Mouse (Mus musculus): ENCODE results near the gene Gm28038.

Gene Gm28038

GRCm38 (mm10) chr2:30257699-30258460 lies 23.0 kb upstream of the Gm28038 start:
- no peak for DNase-seq

DNA sequence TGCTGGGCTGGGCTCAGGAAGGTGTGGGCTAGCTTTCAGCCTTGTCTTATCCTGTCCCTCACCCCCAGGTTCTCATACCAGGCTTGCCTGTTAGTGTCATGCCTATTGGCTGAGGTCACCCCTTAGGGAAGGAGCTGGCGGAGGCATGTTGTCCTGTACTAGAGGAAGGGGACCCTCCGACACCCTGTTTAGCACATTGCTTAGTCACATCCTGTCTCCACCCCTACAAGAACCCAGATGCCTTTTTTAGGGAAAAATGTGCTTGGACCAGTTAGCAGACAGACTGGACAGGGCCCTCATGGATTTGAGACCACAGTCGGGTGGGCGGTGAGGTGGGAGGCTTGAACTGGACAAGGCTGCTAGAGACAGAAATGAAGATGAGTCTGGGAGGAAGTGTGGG lies 22.2 kb upstream of the Gm28038 start:
- no peak for DNase-seq

- no peak for DNase-seq
These were observed 21.4 kb upstream of the Gm28038 start for GRCm38 (mm10) chr2:30259131-30260064.

GRCm38 (mm10) chr2:30261064-30261736 lies 19.6 kb upstream of the Gm28038 start:
- DNase-seq: no peak

GRCm38 (mm10) chr2:30261921-30262839 lies 18.7 kb upstream of the Gm28038 start:
- DNase-seq: no peak

- DNase-seq: peak; percentile 85
These were observed 17.9 kb upstream of the Gm28038 start for GRCm38 (mm10) chr2:30262840-30263441.

DNA sequence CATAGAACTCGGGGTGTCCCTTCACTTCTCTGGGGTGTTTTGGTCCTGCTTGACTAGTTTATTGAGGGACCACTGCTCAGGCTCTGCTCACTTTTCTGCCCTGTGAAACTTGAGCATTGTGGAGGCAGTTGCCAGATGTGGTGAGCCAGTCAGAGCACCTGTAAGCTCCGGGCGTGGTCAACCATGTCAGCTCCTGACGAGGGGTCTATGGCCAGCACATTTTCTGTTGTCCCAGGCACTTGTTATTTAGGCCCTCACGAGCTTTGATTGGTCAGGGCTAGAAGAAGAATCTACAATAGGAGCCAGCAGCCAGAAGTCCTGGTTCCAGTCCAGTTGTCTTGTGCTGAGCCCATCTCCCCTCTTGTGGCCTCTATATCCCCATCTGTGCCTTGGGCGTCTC lies 17.0 kb upstream of the Gm28038 start:
- no peak for DNase-seq

DNA sequence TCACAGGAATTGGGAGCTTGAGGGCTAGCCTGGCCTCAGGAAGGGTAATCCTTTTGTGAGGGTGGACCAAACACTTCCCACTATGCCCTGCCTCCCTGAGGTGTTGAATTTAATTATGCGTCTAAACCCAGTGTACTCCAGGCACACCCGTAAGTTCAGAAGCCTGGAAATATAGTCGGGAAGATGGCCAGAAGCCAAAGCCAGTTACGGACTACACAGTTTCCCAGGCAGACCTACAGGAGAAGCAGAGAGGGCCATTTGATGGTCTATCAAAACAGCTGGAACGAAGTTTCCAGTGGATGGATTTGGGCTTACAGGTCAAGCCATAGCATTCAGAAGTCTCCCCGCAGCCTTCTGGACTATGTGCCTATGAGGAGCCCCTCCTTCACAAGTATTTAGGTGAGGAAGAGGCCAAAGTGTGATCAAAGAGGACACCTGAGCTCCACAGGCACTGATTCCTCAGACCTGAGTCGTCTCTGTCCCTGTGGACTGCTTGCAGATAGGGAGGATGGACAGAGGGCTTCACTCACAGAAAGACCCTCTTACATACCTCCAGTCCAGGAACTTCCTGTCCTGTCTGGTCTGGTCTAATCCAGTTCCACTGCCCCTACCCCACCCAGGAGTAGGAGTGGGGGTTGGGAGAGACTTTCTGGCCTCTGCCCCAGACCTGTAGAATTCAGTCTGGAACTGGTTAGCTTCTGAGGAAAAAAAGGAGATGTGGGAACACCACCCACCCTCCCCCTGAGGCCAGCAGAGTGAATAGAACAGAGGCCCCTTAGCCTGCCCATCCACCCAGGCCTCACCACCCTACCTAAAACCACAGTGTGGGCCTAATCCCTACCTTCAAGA lies 15.9 kb upstream of the Gm28038 start:
- DNase-seq: no peak

DNA sequence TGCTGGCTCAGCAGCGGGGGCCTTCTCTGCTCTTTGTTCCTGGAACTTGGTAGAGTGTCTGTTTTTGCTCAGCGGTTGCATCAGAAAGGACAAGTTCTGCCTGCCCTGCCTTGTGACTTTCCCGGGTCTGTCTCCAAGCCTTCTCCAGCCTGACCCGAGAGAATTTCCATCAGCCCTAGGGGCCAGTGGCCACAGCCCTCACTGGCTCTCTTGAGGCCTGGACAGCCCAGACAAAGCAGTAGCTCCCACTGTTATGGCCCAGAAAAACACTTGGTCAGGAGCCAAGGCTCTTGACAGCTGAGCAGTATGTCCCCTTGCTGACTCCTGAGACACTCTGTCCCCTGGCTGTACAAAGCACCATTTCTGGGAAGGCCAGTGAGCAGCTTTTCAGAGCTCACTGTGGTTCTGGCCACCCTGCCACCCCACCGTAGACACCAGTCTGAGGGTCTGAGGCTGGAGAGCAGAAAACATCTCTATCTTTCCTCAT lies 15.0 kb upstream of the Gm28038 start, which contains the start of gene Phyhd1:
Phyhd1 (plus strand) TSS at position 437 of the 487 bp plus-strand sequence.
- peak; percentile 86 for DNase-seq

DNA sequence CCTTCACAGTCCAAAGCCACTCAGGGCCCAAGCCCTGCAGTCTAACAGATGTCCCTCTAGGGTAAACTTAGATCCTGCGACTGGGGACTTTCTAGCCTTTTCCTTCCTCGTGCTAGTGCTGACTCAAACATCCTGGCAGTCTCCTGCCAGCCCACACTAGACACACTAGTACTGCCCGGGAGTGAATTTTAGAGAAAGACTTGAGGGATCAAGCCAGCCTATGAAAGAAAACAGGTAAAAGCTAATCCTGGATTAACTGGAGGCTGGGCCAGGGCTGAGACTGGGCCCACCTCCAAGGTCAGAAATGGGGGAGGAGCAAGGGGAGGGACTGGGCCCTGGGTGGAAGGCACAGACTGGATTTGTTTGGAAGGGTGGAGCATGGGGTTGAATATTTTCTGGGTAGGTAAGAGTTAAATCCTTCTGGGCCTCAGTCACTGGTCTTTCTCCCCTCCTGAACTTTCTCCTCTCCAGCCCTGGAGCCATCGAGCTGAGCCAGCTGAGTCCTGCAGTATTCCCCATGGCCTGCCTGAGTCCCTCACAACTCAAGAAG lies 14.4 kb upstream of the Gm28038 start:
- peak; percentile 64 for DNase-seq

GRCm38 (mm10) chr2:30267466-30267865 lies 13.4 kb upstream of the Gm28038 start:
- DNase-seq: peak; percentile 11

- DNase-seq: peak; percentile 13
These were observed 12.5 kb upstream of the Gm28038 start for GRCm38 (mm10) chr2:30268371-30268770.

DNA sequence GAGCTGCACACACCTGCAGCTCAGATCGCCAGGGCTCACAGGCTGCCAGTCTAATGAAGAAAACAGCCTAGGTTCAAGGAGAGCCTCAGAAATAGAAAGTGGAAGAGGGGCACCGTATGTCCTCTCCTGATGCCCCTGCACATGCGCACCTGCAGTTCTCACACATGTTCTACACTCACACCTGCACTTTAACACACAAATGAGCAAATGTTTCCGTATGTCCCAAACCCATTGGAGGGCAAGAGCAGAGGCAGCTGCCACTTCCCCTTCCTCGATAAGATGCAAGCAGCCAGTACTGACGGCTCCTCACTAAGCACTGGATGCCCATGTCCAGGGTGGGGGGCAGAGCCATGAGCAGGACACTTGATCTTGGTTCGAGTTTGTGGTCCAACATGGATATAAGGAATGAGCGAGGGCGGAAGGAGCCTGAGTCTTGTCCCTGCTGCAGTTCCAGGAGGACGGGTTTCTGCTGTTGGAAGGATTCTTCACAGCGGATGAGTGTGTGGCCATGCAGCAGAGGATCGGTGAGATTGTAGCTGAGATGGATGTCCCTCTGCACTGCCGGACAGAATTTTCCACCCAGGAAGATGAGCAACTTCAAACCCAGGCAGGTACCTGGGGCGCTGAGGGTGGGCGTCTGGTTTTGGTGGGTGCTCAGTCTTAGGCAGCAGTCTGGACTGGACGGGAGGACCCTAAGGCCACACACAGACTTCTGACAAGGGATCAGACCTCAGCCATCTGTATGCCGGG lies 11.4 kb upstream of the Gm28038 start:
- peak; percentile 22 for DNase-seq

- peak; percentile 92 for DNase-seq
These were observed 10.7 kb upstream of the Gm28038 start for GRCm38 (mm10) chr2:30270134-30270533.

DNA sequence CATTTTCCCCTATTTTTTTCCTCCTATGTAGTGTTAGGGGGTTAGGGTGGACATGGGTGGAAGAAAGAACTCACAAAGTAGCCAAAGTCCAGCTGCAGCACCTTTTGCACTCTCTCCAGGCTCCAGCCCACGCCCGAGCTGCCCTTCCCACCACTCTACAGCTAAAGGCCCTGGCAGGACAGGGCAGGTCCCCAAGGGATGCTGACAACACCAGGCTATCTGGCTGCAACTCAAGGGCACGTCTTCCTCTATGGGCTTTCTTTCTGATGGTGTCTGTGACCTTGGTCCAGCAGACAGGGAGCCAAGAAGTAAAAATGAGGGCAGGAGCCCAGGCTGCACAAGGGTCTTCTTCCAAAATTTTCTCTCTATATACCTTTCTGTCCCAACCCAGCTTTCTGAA lies 808 bp downstream of the Gm28038 start:
- no peak for DNase-seq

- DNase-seq: no peak
These were observed 2.4 kb downstream of the Gm28038 start for GRCm38 (mm10) chr2:30283193-30283592.

DNA sequence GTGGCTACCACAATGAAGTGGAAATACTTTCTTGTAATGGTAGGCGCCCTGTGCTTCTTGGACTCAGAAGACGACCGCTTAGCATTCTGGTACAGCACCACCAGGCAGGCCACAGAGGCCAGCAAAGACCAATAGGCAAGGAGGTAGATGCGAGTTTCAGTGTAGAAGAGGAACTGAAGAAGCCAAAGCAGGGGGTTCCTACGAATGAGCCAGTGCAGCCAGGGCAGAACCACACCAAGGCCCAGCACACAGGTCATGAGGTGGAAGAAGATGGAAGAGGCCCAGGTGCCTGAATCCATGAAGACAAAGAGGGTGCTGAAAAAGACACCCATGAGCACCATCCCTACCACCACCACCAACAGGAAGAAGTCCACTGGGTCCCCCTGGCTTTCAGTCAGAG lies 4.2 kb downstream of the Gm28038 start:
- no peak for DNase-seq

GRCm38 (mm10) chr2:30285416-30286181 lies 4.8 kb downstream of the Gm28038 start:
- peak; percentile 32 for DNase-seq

Data from cerebellum, adult 9-10 months (tissue).